In the genomic region with DNA sequence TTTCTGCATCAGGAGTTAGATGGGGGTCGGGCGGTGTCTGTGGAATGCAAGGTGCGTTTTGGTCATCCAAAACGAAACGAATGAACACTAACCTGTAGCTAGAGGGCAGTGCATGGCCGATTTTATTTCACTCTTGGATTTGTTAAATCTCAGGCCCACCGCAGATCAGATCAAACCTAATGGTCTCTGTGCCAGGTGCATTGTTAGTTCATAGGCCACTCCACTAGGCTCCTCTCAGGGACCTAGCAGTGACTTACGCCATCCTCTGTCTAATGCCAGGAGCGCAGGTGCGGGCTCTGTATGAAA, we compare ENCODE assay signal across 11 mouse cellular contexts. TPM values are rescaled to one million over a fixed set of nuclear protein-coding genes. Genes with fewer than 3 reads are reported as not detected.
DNase-seq lines count a peak whose midpoint lies in the region; ATAC-seq and TF ChIP-seq lines count a peak whose summit lies in the region.
"Had no signal": no experiment of that assay in that cellular context is flagged by ENCODE, and none has a peak within 500 bp of the region (broad histone marks: within the 10 kb centered on the region; RNA-seq: fewer than 3 reads in every experiment).

No protein-coding gene starts in this region.

- 4% methylated on average over 10 of the region's 10 CpGs for WGBS in kidney, embryonic 15.5 days
- 4% methylated on average over 10 of the region's 10 CpGs for WGBS in forebrain, embryonic 10.5 days
- WGBS in limb, embryonic 13.5 days = 3% methylated on average over 10 of the region's 10 CpGs

- DNase-seq in kidney, adult 8-10 months = no peak
- no peak for DNase-seq in forebrain, embryonic 10.5 days (ENCODE audit: extremely low spot score, low spot score)
- DNase-seq in right cerebral cortex, adult 18-20 months = no peak
- DNase-seq in urinary bladder, adult 18-20 months (ENCODE audit: low spot score in 2 of 2) = no peak
- no peak for DNase-seq in thymus, postnatal 0 days (ENCODE audit: low spot score)
- DNase-seq: cerebellum, adult 9-11 months had no signal

- ATAC-seq in kidney, embryonic 15.5 days (replicated peaks; ENCODE audit: low FRiP score) = no peak
- no peak for ATAC-seq in limb, embryonic 13.5 days (ENCODE audit: low FRiP score, low read depth)

- TF ChIP-seq CTCF in cortical plate, adult 2 months (IDR thresholded peaks at IDR 0.05; ENCODE audit: extremely low read depth, insufficient read depth, low read length) = peak; percentile 9; the same call in 1 of the 2 replicates

- H3K4me3 ChIP-seq in kidney, embryonic 15.5 days (replicated peaks) = peak overlapping the region; percentile 30; the same call in 1 of the 2 replicates
- peak overlapping the region; percentile 19; the same call in 1 of the 2 replicates for H3K4me3 ChIP-seq in cortical plate, adult 2 months (ENCODE audit: insufficient read depth, low read length)
- H3K4me3 ChIP-seq in forebrain, embryonic 10.5 days = peak overlapping the region; percentile 41
- peak overlapping the region; percentile 30 for H3K4me3 ChIP-seq in limb, embryonic 13.5 days

- H3K36me3 ChIP-seq in kidney, embryonic 15.5 days = no peaks in the 10 kb centered on the region
- H3K36me3 ChIP-seq in forebrain, embryonic 10.5 days (replicated peaks) = no peaks in the 10 kb centered on the region
- H3K36me3 ChIP-seq in limb, embryonic 13.5 days = no peaks in the 10 kb centered on the region
- H3K36me3 ChIP-seq: G1E had no signal

- no peak for TF ChIP-seq POLR2A in cortical plate, adult 2 months (IDR thresholded peaks at IDR 0.05; ENCODE audit: extremely low read depth, insufficient read depth, low read length)

- H3K27me3 ChIP-seq in kidney, embryonic 15.5 days = peaks cover 50% of the 10 kb centered on the region
- H3K27me3 ChIP-seq in forebrain, embryonic 10.5 days (ENCODE audit: poor library complexity, severe bottlenecking) = peaks cover 54% of the 10 kb centered on the region
- H3K27me3 ChIP-seq in limb, embryonic 13.5 days = peaks cover 39% of the 10 kb centered on the region

- no peak overlapping the region for H3K9ac ChIP-seq in kidney, embryonic 15.5 days
- no peak overlapping the region for H3K9ac ChIP-seq in limb, embryonic 13.5 days

- H3K4me1 ChIP-seq in kidney, embryonic 15.5 days = peaks cover 9% of the 10 kb centered on the region
- no peaks in the 10 kb centered on the region for H3K4me1 ChIP-seq in cortical plate, adult 2 months (ENCODE audit: control insufficient read depth, insufficient read depth, low read length)
- H3K4me1 ChIP-seq in forebrain, embryonic 10.5 days = peaks cover 22% of the 10 kb centered on the region
- peaks cover 14% of the 10 kb centered on the region for H3K4me1 ChIP-seq in limb, embryonic 13.5 days

- peak overlapping the region; percentile 56 for H3K4me2 ChIP-seq in kidney, embryonic 15.5 days
- H3K4me2 ChIP-seq in limb, embryonic 13.5 days (replicated peaks) = peak overlapping the region; percentile 62

- no peak overlapping the region for H3K27ac ChIP-seq in kidney, embryonic 15.5 days
- H3K27ac ChIP-seq in cortical plate, adult 2 months (ENCODE audit: insufficient read depth, low read length) = no peak overlapping the region
- H3K27ac ChIP-seq in forebrain, embryonic 10.5 days = no peak overlapping the region
- no peak overlapping the region for H3K27ac ChIP-seq in limb, embryonic 13.5 days

- H3K9me3 ChIP-seq in kidney, embryonic 15.5 days (replicated peaks) = no peaks in the 10 kb centered on the region
- H3K9me3 ChIP-seq in forebrain, embryonic 10.5 days = peaks cover 3% of the 10 kb centered on the region; the same call in 1 of the 2 replicates
- no peaks in the 10 kb centered on the region for H3K9me3 ChIP-seq in limb, embryonic 13.5 days
- H3K9me3 ChIP-seq: G1E had no signal

RNA-seq across cellular contexts. Expression of a gene that starts 34.0 kb away (rescaled TPM):
- 0.26 and 0.66 TPM in 2 replicates for polyA plus RNA-seq in kidney, embryonic 15.5 days (2015; fragmentation: Nextera tagmentation; extraction: Ambion mirVana)
- 0.83 and 1.2 TPM in 2 replicates for polyA plus RNA-seq in cortical plate, adult 2 months (2012; rRNA removed)
- polyA plus RNA-seq in forebrain, embryonic 10.5 days (2016; fragmentation: Nextera tagmentation; extraction: Ambion mirVana) = 0.35 and 0.66 TPM in 2 replicates
- polyA plus RNA-seq in limb, embryonic 13.5 days (2015; fragmentation: Nextera tagmentation; extraction: Ambion mirVana) = 1.1 and 1.3 TPM in 2 replicates
- 0.19 and 0.27 TPM in 2 replicates for polyA plus RNA-seq in thymus, postnatal 0 days (2015; fragmentation: Nextera tagmentation; extraction: Ambion mirVana)
- polyA plus RNA-seq: G1E had no signal

RNA-seq across cellular contexts. Expression of a gene that starts 44.5 kb away (rescaled TPM):
- 0.19 and 0.42 TPM in 2 replicates for polyA plus RNA-seq in kidney, embryonic 15.5 days (2015; fragmentation: Nextera tagmentation; extraction: Ambion mirVana)
- polyA plus RNA-seq in cortical plate, adult 2 months (2012; rRNA removed) = 0.10 and 0.11 TPM in 2 replicates
- 0.43 and 0.52 TPM in 2 replicates for polyA plus RNA-seq in forebrain, embryonic 10.5 days (2016; fragmentation: Nextera tagmentation; extraction: Ambion mirVana)
- 0.61 and 0.97 TPM in 2 replicates for polyA plus RNA-seq in limb, embryonic 13.5 days (2015; fragmentation: Nextera tagmentation; extraction: Ambion mirVana)
- polyA plus RNA-seq in thymus, postnatal 0 days (2015; fragmentation: Nextera tagmentation; extraction: Ambion mirVana) = 0.09 and 0.14 TPM in 2 replicates
- polyA plus RNA-seq: G1E; inflammation-experienced regulatory T-cells, adult 6 months had no signal

RNA-seq across cellular contexts. Expression of a gene that starts 52.5 kb away (rescaled TPM):
- 0.30 and 0.42 TPM in 2 replicates for polyA plus RNA-seq in kidney, embryonic 15.5 days (2015; fragmentation: Nextera tagmentation; extraction: Ambion mirVana)
- polyA plus RNA-seq in cortical plate, adult 2 months (2012; rRNA removed) = 34.3 and 40.8 TPM in 2 replicates
- polyA plus RNA-seq in forebrain, embryonic 10.5 days (2016; fragmentation: Nextera tagmentation; extraction: Ambion mirVana) = 0.19 and 0.30 TPM in 2 replicates
- polyA plus RNA-seq in limb, embryonic 13.5 days (2015; fragmentation: Nextera tagmentation; extraction: Ambion mirVana) = 0.38 and 0.50 TPM in 2 replicates
- 0.07 and 0.18 TPM in 2 replicates for polyA plus RNA-seq in thymus, postnatal 0 days (2015; fragmentation: Nextera tagmentation; extraction: Ambion mirVana)

Comparison
In these comparisons a context has a peak if more than half of its experiments do, and no peak if none do; other contexts are left out.
1. RNA of a gene that starts 52.5 kb away (polyA plus RNA-seq): 34.3 to 40.8 TPM in cortical plate, adult 2 months; 0.38 to 0.50 TPM in limb, embryonic 13.5 days, 0.30 to 0.42 TPM in kidney, embryonic 15.5 days, 0.19 to 0.30 TPM in forebrain, embryonic 10.5 days and 0.07 to 0.18 TPM in thymus, postnatal 0 days; every median in the first group is over 10 times any median in the second.
2. Peak in every context shown above with its lines, with median percentiles within 50 percentile points of each other: H3K4me3 ChIP-seq.